In genomic region chr1:155052761-155053166, GRCm38 (mm10) we compare ENCODE assay signal across 10 mouse cellular contexts. TPM values are rescaled to one million over a fixed set of nuclear protein-coding genes. Genes with fewer than 3 reads are reported as not detected.
DNase-seq lines count a peak whose midpoint lies in the region; ATAC-seq lines count a peak whose summit lies in the region.
"Had no signal": no experiment of that assay in that cellular context is flagged by ENCODE, and none has a peak within 500 bp of the region (broad histone marks: within the 10 kb centered on the region; RNA-seq: fewer than 3 reads in every experiment).

No protein-coding gene starts in this region.

- DNase-seq in heart, postnatal 36 days, result no peak
- peak; percentile 67 for DNase-seq in ES-CJ7 (ENCODE audit: low read depth, low spot score)
- DNase-seq in forebrain, embryonic 14.5 days (ENCODE audit: low spot score), result no peak
- DNase-seq in thymus, postnatal 10 days (ENCODE audit: low spot score in 2 of 2), result no peak
- no peak for DNase-seq in yolk sac, embryonic 10.5 days (ENCODE audit: low spot score)
- DNase-seq in layer of hippocampus, postnatal 14 days (ENCODE audit: low spot score in 2 of 2), result no peak
- DNase-seq: gastrocnemius, postnatal 25 days had no signal

- no peak overlapping the region for H3K4me3 ChIP-seq in heart, embryonic 13.5 days
- no peak overlapping the region for H3K4me3 ChIP-seq in forebrain, embryonic 14.5 days (ENCODE audit: low read depth, low read length)
- H3K4me3 ChIP-seq in midbrain, embryonic 13.5 days (replicated peaks), result no peak overlapping the region

- H3K36me3 ChIP-seq in heart, embryonic 13.5 days, result no peaks in the 10 kb centered on the region
- no peaks in the 10 kb centered on the region for H3K36me3 ChIP-seq in forebrain, embryonic 14.5 days (ENCODE audit: control insufficient read depth, insufficient read depth, low read length)
- H3K36me3 ChIP-seq in midbrain, embryonic 13.5 days, result no peaks in the 10 kb centered on the region

- no peaks in the 10 kb centered on the region for H3K9me3 ChIP-seq in heart, embryonic 13.5 days
- no peaks in the 10 kb centered on the region for H3K9me3 ChIP-seq in forebrain, embryonic 14.5 days (replicated peaks; ENCODE audit: control insufficient read depth, low read length)
- H3K9me3 ChIP-seq in midbrain, embryonic 13.5 days, result no peaks in the 10 kb centered on the region

- H3K4me2 ChIP-seq in heart, embryonic 13.5 days, result peak overlapping the region; percentile 34; the same call in 1 of the 2 replicates
- no peak overlapping the region for H3K4me2 ChIP-seq in forebrain, embryonic 14.5 days (ENCODE audit: low read length)
- no peak overlapping the region for H3K4me2 ChIP-seq in midbrain, embryonic 13.5 days (replicated peaks)

- no peak for ATAC-seq in heart, embryonic 13.5 days (ENCODE audit: extremely low read depth, insufficient number of reproducible peaks, low FRiP score, low TSS enrichment)
- ATAC-seq in forebrain, embryonic 14.5 days, result 0 out of 2 replicates have a peak, but pooled peaks have one; percentile 27
- 0 out of 2 replicates have a peak, but pooled peaks have one; percentile 22 for ATAC-seq in midbrain, embryonic 13.5 days

- 19% methylated on average over 9 of the region's 9 CpGs for whole genome bisulfite sequencing in heart, embryonic 13.5 days
- whole genome bisulfite sequencing in forebrain, embryonic 14.5 days, result 7% methylated on average over 9 of the region's 9 CpGs
- WGBS in midbrain, embryonic 13.5 days, result 6% methylated on average over 9 of the region's 9 CpGs

- peaks cover 74% of the 10 kb centered on the region for H3K4me1 ChIP-seq in heart, embryonic 13.5 days
- peaks cover 26% of the 10 kb centered on the region for H3K4me1 ChIP-seq in forebrain, embryonic 14.5 days (ENCODE audit: control insufficient read depth, insufficient read depth, low read length)
- H3K4me1 ChIP-seq in midbrain, embryonic 13.5 days (replicated peaks), result peaks cover 45% of the 10 kb centered on the region

- intact Hi-C loops in heart, postnatal 36 days (cut with DNase I), result loop anchor here (10.0 kb wide), 1 partner anchor 362 kb away; the partner anchor contains the start of gene Xpr1

- H3K9ac ChIP-seq in heart, embryonic 13.5 days, result peak overlapping the region; percentile 61; the same call in 1 of the 2 replicates
- peak overlapping the region; percentile 25; the same call in 1 of the 2 replicates for H3K9ac ChIP-seq in forebrain, embryonic 14.5 days (ENCODE audit: low read length)
- H3K9ac ChIP-seq in midbrain, embryonic 13.5 days (replicated peaks), result no peak overlapping the region
- H3K9ac ChIP-seq: liver, embryonic 14.5 days had no signal

- H3K27ac ChIP-seq in heart, embryonic 13.5 days (replicated peaks), result peak overlapping the region; percentile 82
- H3K27ac ChIP-seq in forebrain, embryonic 14.5 days (ENCODE audit: low read depth, low read length), result peak overlapping the region; percentile 58
- peak overlapping the region; percentile 70 for H3K27ac ChIP-seq in midbrain, embryonic 13.5 days
- H3K27ac ChIP-seq: liver, embryonic 14.5 days had no signal

- H3K27me3 ChIP-seq in heart, embryonic 13.5 days (replicated peaks), result no peaks in the 10 kb centered on the region
- H3K27me3 ChIP-seq in forebrain, embryonic 14.5 days (replicated peaks; ENCODE audit: control insufficient read depth, insufficient read depth, low read length), result no peaks in the 10 kb centered on the region
- H3K27me3 ChIP-seq in midbrain, embryonic 13.5 days, result peaks cover 3% of the 10 kb centered on the region

RNA-seq across cellular contexts. Expression of gene Ier5, which starts 46.7 kb away (rescaled TPM):
- polyA plus RNA-seq in heart, embryonic 13.5 days (2015; fragmentation: Nextera tagmentation; extraction: Ambion mirVana), result 3.6 and 3.8 TPM in 2 replicates
- 10 to 100 TPM; 13.2 to 15.5 TPM for total RNA-seq in heart, postnatal 36 days (2021)
- polyA plus RNA-seq in forebrain, embryonic 14.5 days (2014; fragmentation: Nextera tagmentation; extraction: Ambion mirVana), result 19.5 and 24.6 TPM in 2 replicates
- 5.9 and 9.4 TPM in 2 replicates for polyA plus RNA-seq in midbrain, embryonic 13.5 days (2015; fragmentation: Nextera tagmentation; extraction: Ambion mirVana)
- total RNA-seq in layer of hippocampus, postnatal 14 days (2021), result 10 to 100 TPM; 17.9 to 19.8 TPM
